Mouse (Mus musculus) heart, embryonic 13.5 days (tissue): ENCODE measurements at regions not wholly inside any gene's neighbourhood (a gene's known extent, or its start where the extent isn't known, plus 50 kb on each side); places are given as distances from the start of the nearest gene placed in this dataset.
"Not testable (repeated sequence)": the region's sequence is repeated elsewhere in the genome, so short reads cannot be mapped to it uniquely, and the experiment has no call there.

Experiments used
- ATAC-seq: fragments of 200-750 bp; cut with Nextera tagmentation; 2 replicates; pipeline ENCODE4 v1.8.0; 2017; ENCODE audit warnings: moderate TSS enrichment; ENCODE audit not compliant: insufficient number of reproducible peaks, low FRiP score, low TSS enrichment; ENCODE audit errors: extremely low read depth
- H3K27ac ChIP-seq: fragments of 300-500 bp; sonication (generic); replicated peaks from 2 replicates; pipeline ENCODE4 v1.5.1; 2015; ENCODE audit warnings: moderate library complexity, mild to moderate bottlenecking, inconsistent platforms
- H3K27me3 ChIP-seq: fragments of 300-500 bp; sonication (generic); replicated peaks from 2 replicates; pipeline ENCODE4 v1.6.1; 2015; ENCODE audit warnings: mild to moderate bottlenecking, inconsistent platforms
- H3K36me3 ChIP-seq: fragments of 300-500 bp; sonication (generic); 2 replicates; pipeline ENCODE4 v1.6.1; 2015; ENCODE audit warnings: mild to moderate bottlenecking, inconsistent platforms
- H3K4me1 ChIP-seq: fragments of 300-500 bp; sonication (generic); 2 replicates; pipeline ENCODE4 v1.6.1; 2015; ENCODE audit warnings: inconsistent platforms
- H3K4me2 ChIP-seq: fragments of 300-500 bp; sonication (generic); 2 replicates; pipeline ENCODE4 v1.6.1; 2015; ENCODE audit warnings: inconsistent platforms, mild to moderate bottlenecking, moderate library complexity
- H3K4me3 ChIP-seq: fragments of 300-500 bp; sonication (generic); 2 replicates; pipeline ENCODE4 v1.5.1; 2015; ENCODE audit warnings: moderate library complexity, mild to moderate bottlenecking, inconsistent platforms
- H3K9ac ChIP-seq: fragments of 300-500 bp; sonication (generic); 2 replicates; pipeline ENCODE4 v1.6.1; 2015; ENCODE audit warnings: inconsistent platforms, mild to moderate bottlenecking, moderate library complexity
- H3K9me3 ChIP-seq: fragments of 300-500 bp; sonication (generic); 2 replicates; pipeline ENCODE4 v1.6.1; 2016; ENCODE audit warnings: inconsistent platforms
- WGBS: fragments of 180-500 bp; shearing (Covaris S2); methylation state at CpG from one replicate; pipeline ENCODE4 v1.1.7; 2015; ENCODE audit warnings: mixed read lengths; 5-methylcytosine and 5-hydroxymethylcytosine counted together

- no peak overlapping the region for H3K4me3 ChIP-seq
- no peak overlapping the region for H3K27ac ChIP-seq
- H3K9ac ChIP-seq = no peak overlapping the region
- no peak for ATAC-seq
- no peaks in the 10 kb centered on the region for H3K9me3 ChIP-seq
- H3K27me3 ChIP-seq = no peaks in the 10 kb centered on the region
- H3K36me3 ChIP-seq = no peaks in the 10 kb centered on the region
- WGBS = 76% methylated on average over 4 of the region's 4 CpGs
- H3K4me2 ChIP-seq = no peak overlapping the region
- no peaks in the 10 kb centered on the region for H3K4me1 ChIP-seq
These were observed 297.1 kb upstream of the Pdzrn3 start for GRCm38 (mm10) chr6:101674846-101675245.

GRCm38 (mm10) chr6:101670770-101671169 lies 293.1 kb upstream of the Pdzrn3 start:
- H3K27me3 ChIP-seq = no peaks in the 10 kb centered on the region
- H3K27ac ChIP-seq = no peak overlapping the region
- H3K4me3 ChIP-seq = no peak overlapping the region
- WGBS = 53% methylated on average over 5 of the region's 5 CpGs
- H3K9me3 ChIP-seq = no peaks in the 10 kb centered on the region
- H3K4me2 ChIP-seq = no peak overlapping the region
- ATAC-seq = no peak
- H3K36me3 ChIP-seq = no peaks in the 10 kb centered on the region
- H3K4me1 ChIP-seq = no peaks in the 10 kb centered on the region
- no peak overlapping the region for H3K9ac ChIP-seq

GRCm38 (mm10) chr6:101669118-101669845 lies 291.6 kb upstream of the Pdzrn3 start:
- 65% methylated on average over 5 of the region's 5 CpGs for whole genome bisulfite sequencing
- ATAC-seq = no peak
- H3K27ac ChIP-seq = no peak overlapping the region
- no peak overlapping the region for H3K9ac ChIP-seq
- no peak overlapping the region for H3K4me2 ChIP-seq
- H3K4me1 ChIP-seq = no peaks in the 10 kb centered on the region; the same call in 1 of the 2 replicates
- no peaks in the 10 kb centered on the region for H3K9me3 ChIP-seq
- H3K27me3 ChIP-seq = no peaks in the 10 kb centered on the region
- no peak overlapping the region for H3K4me3 ChIP-seq
- H3K36me3 ChIP-seq = no peaks in the 10 kb centered on the region

- H3K27ac ChIP-seq = no peak overlapping the region
- no peak overlapping the region for H3K4me2 ChIP-seq
- ATAC-seq = no peak
- H3K4me1 ChIP-seq = no peaks in the 10 kb centered on the region
- no peaks in the 10 kb centered on the region for H3K27me3 ChIP-seq
- WGBS = 82% methylated on average over 6 of the region's 6 CpGs
- no peaks in the 10 kb centered on the region for H3K9me3 ChIP-seq
- no peak overlapping the region for H3K9ac ChIP-seq
- H3K36me3 ChIP-seq = no peaks in the 10 kb centered on the region
- no peak overlapping the region for H3K4me3 ChIP-seq
These were observed 276.7 kb upstream of the Pdzrn3 start for GRCm38 (mm10) chr6:101654351-101654750.

- H3K9me3 ChIP-seq = not testable (repeated sequence)
- 12% methylated on average over 5 of the region's 6 CpGs for WGBS
These were observed 272.7 kb upstream of the Pdzrn3 start for GRCm38 (mm10) chr6:101650348-101650747.

GRCm38 (mm10) chr6:101617295-101617694 lies 239.6 kb upstream of the Pdzrn3 start:
- H3K27me3 ChIP-seq = no peaks in the 10 kb centered on the region
- no peak overlapping the region for H3K4me3 ChIP-seq
- no peak overlapping the region for H3K4me2 ChIP-seq
- H3K36me3 ChIP-seq = no peaks in the 10 kb centered on the region
- no peak overlapping the region for H3K9ac ChIP-seq
- no peak overlapping the region for H3K27ac ChIP-seq
- no peaks in the 10 kb centered on the region for H3K9me3 ChIP-seq
- no peak for ATAC-seq
- WGBS = 53% methylated on average over 1 of the region's 1 CpGs
- H3K4me1 ChIP-seq = no peaks in the 10 kb centered on the region

More at GRCm38 (mm10) chr6:101650348-101650747, 272.7 kb upstream of the Pdzrn3 start:
- ATAC-seq, H3K27me3 ChIP-seq, H3K9ac ChIP-seq, H3K27ac ChIP-seq, H3K4me2 ChIP-seq, H3K36me3 ChIP-seq, H3K4me3 ChIP-seq, H3K4me1 ChIP-seq: not testable (repeated sequence)

GRCm38 (mm10) chr6:101616776-101617175 lies 239.1 kb upstream of the Pdzrn3 start:
- Histone ChIP-seq H3K27ac (no peak overlapping the region), H3K4me3 (no peak overlapping the region), H3K27me3 (no peaks in the 10 kb centered on the region), H3K36me3 (no peaks in the 10 kb centered on the region), H3K4me2 (no peak overlapping the region), H3K9me3 (no peaks in the 10 kb centered on the region), H3K4me1 (no peaks in the 10 kb centered on the region), H3K9ac (no peak overlapping the region)
- 35% methylated on average over 3 of the region's 3 CpGs for WGBS
- ATAC-seq = no peak

GRCm38 (mm10) chr6:101609015-101609414 lies 231.3 kb upstream of the Pdzrn3 start:
- Histone ChIP-seq H3K4me1 (no peaks in the 10 kb centered on the region), H3K27ac (no peak overlapping the region)

GRCm38 (mm10) chr6:101603083-101603482 lies 225.4 kb upstream of the Pdzrn3 start:
- Histone ChIP-seq H3K4me1 (no peaks in the 10 kb centered on the region), H3K27ac (no peak overlapping the region), H3K9ac (no peak overlapping the region), H3K36me3 (no peaks in the 10 kb centered on the region), H3K9me3 (no peaks in the 10 kb centered on the region), H3K27me3 (no peaks in the 10 kb centered on the region), H3K4me2 (no peak overlapping the region), H3K4me3 (no peak overlapping the region)
- no peak for ATAC-seq
- 62% methylated on average over 6 of the region's 6 CpGs for WGBS

More at GRCm38 (mm10) chr6:101609015-101609414, 231.3 kb upstream of the Pdzrn3 start:
- no peaks in the 10 kb centered on the region for H3K36me3 ChIP-seq
- no peak overlapping the region for H3K4me2 ChIP-seq
- H3K4me3 ChIP-seq = no peak overlapping the region
- H3K9me3 ChIP-seq = no peaks in the 10 kb centered on the region
- WGBS = 83% methylated on average over 4 of the region's 4 CpGs
- no peak for ATAC-seq
- no peaks in the 10 kb centered on the region for H3K27me3 ChIP-seq
- no peak overlapping the region for H3K9ac ChIP-seq

GRCm38 (mm10) chr6:101596995-101597394 lies 219.3 kb upstream of the Pdzrn3 start:
- Histone ChIP-seq H3K9ac (no peak overlapping the region), H3K4me1 (peaks cover 3% of the 10 kb centered on the region), H3K27ac (no peak overlapping the region), H3K27me3 (no peaks in the 10 kb centered on the region), H3K9me3 (no peaks in the 10 kb centered on the region), H3K4me2 (no peak overlapping the region), H3K4me3 (no peak overlapping the region), H3K36me3 (no peaks in the 10 kb centered on the region)
- WGBS = 83% methylated on average over 2 of the region's 2 CpGs
- no peak for ATAC-seq

GRCm38 (mm10) chr6:101593782-101594641 lies 216.3 kb upstream of the Pdzrn3 start:
- H3K4me1 ChIP-seq = peaks cover 3% of the 10 kb centered on the region
- H3K9ac ChIP-seq = no peak overlapping the region
- H3K36me3 ChIP-seq = no peaks in the 10 kb centered on the region
- no peak overlapping the region for H3K27ac ChIP-seq
- no peaks in the 10 kb centered on the region for H3K27me3 ChIP-seq
- no peak overlapping the region for H3K4me3 ChIP-seq
- ATAC-seq = no peak
- H3K9me3 ChIP-seq = no peaks in the 10 kb centered on the region
- 52% methylated on average over 12 of the region's 12 CpGs for WGBS
- H3K4me2 ChIP-seq = no peak overlapping the region
